Mouse (Mus musculus): Measurements from ENCODE around the gene Tmcc1. TPM values are rescaled to one million over a fixed set of nuclear protein-coding genes. Genes with fewer than 3 reads are reported as not detected.
A peak's percentile ranks its signal among the peaks of the same experiment; 100 is the strongest.

Tmcc1 gene
- polyA plus RNA-seq, 1 experiment from 2014 or later, result 11.8 TPM

DNA sequence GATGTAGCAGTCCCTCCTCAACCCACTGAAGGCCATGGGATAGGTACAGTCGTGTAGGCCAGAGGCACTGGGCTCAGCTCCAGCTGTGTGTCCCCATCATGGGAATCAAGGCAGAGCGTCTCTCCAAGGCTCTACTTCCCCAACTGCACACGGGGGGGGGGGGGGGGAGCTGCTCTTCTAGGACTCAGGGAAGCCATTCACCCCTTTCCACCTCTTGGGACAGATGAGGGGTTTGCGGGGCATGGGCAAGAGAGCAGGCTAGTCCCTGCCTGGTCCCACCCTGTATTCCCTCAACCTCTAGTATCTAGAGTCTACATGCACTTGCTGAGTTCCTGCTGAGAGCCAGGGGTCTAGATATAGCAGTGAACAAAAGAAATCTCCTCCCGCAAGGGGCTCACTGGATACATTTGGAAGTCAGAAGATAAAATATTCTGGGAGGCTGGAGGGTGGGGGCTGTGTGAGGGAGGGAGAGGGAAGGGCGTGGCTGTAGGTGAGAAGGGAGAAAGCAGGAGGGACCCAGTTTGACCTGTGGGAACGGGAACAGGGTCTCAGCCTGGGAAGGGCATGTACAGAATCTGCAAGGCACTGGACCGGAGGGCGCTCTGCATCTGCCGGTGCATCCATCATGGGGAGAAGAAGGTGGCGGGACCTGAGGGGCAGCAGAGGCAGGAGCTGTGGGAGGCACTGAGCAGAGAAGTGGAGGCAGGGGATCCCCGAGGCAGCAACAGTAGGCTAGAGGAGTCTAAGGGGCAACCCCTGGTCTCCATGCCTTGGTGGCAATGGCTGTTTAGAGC is 190.8 kb downstream of the Tmcc1 start:
- H3K4me2 ChIP-seq (ENCODE audit: low read length), result no peak overlapping the region
- no peak overlapping the region for H3K27ac ChIP-seq (ENCODE audit: low read depth)
- peaks cover 17% of the 10 kb centered on the region for H3K4me1 ChIP-seq (replicated peaks; ENCODE audit: control insufficient read depth, insufficient read depth, low read length)
- H3K27me3 ChIP-seq (replicated peaks; ENCODE audit: control insufficient read depth, insufficient read depth, low read length), result no peaks in the 10 kb centered on the region
- DNase-seq (ENCODE audit: low spot score), result no peak
- no peaks in the 10 kb centered on the region for H3K9me3 ChIP-seq (ENCODE audit: control insufficient read depth, low read length)
- WGBS, result 63% methylated on average over 12 of the region's 12 CpGs
- no peak overlapping the region for H3K9ac ChIP-seq (ENCODE audit: low read length)
- no peak overlapping the region for H3K4me3 ChIP-seq (ENCODE audit: low read depth, low read length)
- H3K36me3 ChIP-seq (ENCODE audit: control insufficient read depth, insufficient read depth, low read length), result no peaks in the 10 kb centered on the region
- ATAC-seq (replicated peaks; ENCODE audit: low FRiP score, low TSS enrichment, low read depth), result no peak

DNA sequence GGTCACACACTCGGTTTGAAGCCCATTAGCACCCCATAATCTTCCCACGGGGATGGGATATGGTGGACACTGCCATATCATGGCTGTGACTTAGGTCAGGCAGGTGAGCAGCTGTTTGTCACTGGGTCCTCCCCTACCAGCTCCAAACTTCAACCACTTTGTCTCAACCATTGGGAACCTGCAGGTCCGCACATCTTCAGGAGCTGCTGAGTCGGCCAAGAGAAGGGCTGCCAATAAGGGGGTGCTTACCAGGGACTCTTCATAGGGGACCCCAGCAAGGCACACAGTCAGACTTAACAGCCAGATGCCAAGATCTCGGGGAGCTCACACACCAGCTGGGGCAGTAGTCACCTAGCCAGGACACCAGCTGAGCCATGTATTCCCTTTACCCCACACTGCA is 192.4 kb downstream of the Tmcc1 start:
- Histone ChIP-seq H3K27ac (ENCODE audit: low read depth) (no peak overlapping the region), H3K4me3 (ENCODE audit: low read depth, low read length) (no peak overlapping the region), H3K27me3 (replicated peaks; ENCODE audit: control insufficient read depth, insufficient read depth, low read length) (no peaks in the 10 kb centered on the region), H3K36me3 (ENCODE audit: control insufficient read depth, insufficient read depth, low read length) (no peaks in the 10 kb centered on the region), H3K9me3 (ENCODE audit: control insufficient read depth, low read length) (no peaks in the 10 kb centered on the region), H3K4me1 (replicated peaks; ENCODE audit: control insufficient read depth, insufficient read depth, low read length) (peaks cover 30% of the 10 kb centered on the region), H3K9ac (ENCODE audit: low read length) (no peak overlapping the region), H3K4me2 (ENCODE audit: low read length) (no peak overlapping the region)
- ATAC-seq (replicated peaks; ENCODE audit: low FRiP score, low TSS enrichment, low read depth) (no peak), DNase-seq (ENCODE audit: low spot score) (no peak)
- WGBS, result 78% methylated on average over 5 of the region's 5 CpGs

DNA sequence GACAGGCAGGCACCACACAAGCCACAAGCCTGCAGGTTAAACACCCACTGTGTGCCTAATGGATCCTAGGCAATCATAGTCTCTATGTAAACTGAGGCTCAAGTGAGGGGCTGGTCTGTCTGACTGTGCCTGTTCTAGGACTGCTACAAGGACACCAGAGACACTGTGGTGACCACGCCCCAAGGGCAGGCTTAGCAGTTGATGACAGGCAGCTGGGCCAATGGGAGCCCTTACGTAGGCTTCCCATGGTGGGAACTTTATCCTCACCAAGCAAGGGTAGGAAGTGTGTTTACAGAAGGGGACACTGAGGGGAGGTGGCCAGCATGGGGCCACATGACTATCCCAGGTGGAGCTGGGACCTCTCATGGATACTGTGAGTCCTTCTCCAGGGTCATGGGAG is 194.1 kb downstream of the Tmcc1 start:
- WGBS, result 83% methylated on average over 2 of the region's 2 CpGs
- Histone ChIP-seq H3K36me3 (ENCODE audit: control insufficient read depth, insufficient read depth, low read length) (no peaks in the 10 kb centered on the region), H3K4me1 (replicated peaks; ENCODE audit: control insufficient read depth, insufficient read depth, low read length) (peaks cover 31% of the 10 kb centered on the region), H3K4me3 (ENCODE audit: low read depth, low read length) (no peak overlapping the region), H3K9ac (ENCODE audit: low read length) (no peak overlapping the region), H3K27ac (ENCODE audit: low read depth) (no peak overlapping the region), H3K9me3 (ENCODE audit: control insufficient read depth, low read length) (no peaks in the 10 kb centered on the region), H3K27me3 (replicated peaks; ENCODE audit: control insufficient read depth, insufficient read depth, low read length) (peaks cover 1% of the 10 kb centered on the region; the same call in 1 of the 2 replicates), H3K4me2 (ENCODE audit: low read length) (no peak overlapping the region)
- DNase-seq (ENCODE audit: low spot score), result no peak
- ATAC-seq (replicated peaks; ENCODE audit: low FRiP score, low TSS enrichment, low read depth), result no peak

DNA sequence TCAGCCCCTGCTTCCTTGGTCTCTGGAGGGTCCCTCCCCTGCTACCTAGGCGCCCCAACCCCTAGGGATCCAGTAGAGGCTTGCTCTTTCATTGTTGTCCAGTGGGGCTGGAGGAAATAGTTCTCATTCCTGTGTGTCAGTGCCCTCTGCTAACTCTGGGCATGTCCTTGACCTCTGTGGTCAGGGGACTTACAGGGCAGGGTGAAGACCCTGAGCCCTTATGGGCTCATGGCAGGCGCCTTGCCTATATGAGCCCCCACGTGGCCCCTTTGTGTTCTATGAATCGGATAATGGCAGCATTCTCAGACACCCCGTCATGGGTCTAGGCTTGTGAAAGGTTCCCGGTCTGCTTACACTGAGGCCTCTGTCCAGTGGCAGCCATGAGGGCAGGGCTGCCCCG is 194.5 kb downstream of the Tmcc1 start:
- Histone ChIP-seq H3K27ac (ENCODE audit: low read depth) (no peak overlapping the region), H3K36me3 (ENCODE audit: control insufficient read depth, insufficient read depth, low read length) (no peaks in the 10 kb centered on the region), H3K4me3 (ENCODE audit: low read depth, low read length) (no peak overlapping the region), H3K4me2 (ENCODE audit: low read length) (no peak overlapping the region), H3K9ac (ENCODE audit: low read length) (no peak overlapping the region), H3K4me1 (replicated peaks; ENCODE audit: control insufficient read depth, insufficient read depth, low read length) (peaks cover 31% of the 10 kb centered on the region), H3K27me3 (replicated peaks; ENCODE audit: control insufficient read depth, insufficient read depth, low read length) (peaks cover 6% of the 10 kb centered on the region), H3K9me3 (ENCODE audit: control insufficient read depth, low read length) (no peaks in the 10 kb centered on the region)
- 80% methylated on average over 7 of the region's 7 CpGs for WGBS
- ATAC-seq (replicated peaks; ENCODE audit: low FRiP score, low TSS enrichment, low read depth), result no peak
- no peak for DNase-seq (ENCODE audit: low spot score)

DNA sequence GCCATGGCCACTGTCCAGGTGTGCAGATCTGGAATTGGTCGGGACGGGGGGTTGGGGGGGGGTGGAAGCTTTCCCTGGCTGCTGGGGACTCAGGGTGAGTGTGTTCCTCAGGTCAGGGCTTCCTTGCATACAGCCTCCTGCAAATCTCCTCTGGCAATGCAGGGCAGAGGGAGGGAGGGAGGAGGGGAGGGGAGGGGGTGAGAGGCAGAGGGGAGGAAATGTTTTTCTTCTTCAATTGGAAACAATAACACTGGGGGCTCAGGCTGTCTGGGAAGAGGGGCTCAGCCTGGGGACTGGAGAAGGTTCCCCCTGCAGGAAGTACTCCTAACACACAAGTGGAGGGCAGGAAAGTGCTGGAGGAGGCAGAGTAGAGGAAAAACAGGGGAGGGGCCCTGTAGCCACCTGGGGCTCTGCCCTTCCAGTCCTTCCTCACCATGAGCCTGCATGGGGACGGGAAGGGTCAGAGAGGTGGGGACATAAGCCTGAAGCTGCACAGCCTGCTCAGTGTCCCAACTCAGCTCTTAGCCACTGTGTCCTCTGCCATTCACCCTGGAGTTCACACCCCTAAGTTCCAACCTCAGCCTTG is 195.5 kb downstream of the Tmcc1 start:
- Histone ChIP-seq H3K4me3 (ENCODE audit: low read depth, low read length) (no peak overlapping the region), H3K4me1 (replicated peaks; ENCODE audit: control insufficient read depth, insufficient read depth, low read length) (peaks cover 37% of the 10 kb centered on the region), H3K4me2 (ENCODE audit: low read length) (no peak overlapping the region), H3K9me3 (ENCODE audit: control insufficient read depth, low read length) (no peaks in the 10 kb centered on the region), H3K27me3 (replicated peaks; ENCODE audit: control insufficient read depth, insufficient read depth, low read length) (peaks cover 15% of the 10 kb centered on the region), H3K36me3 (ENCODE audit: control insufficient read depth, insufficient read depth, low read length) (no peaks in the 10 kb centered on the region), H3K27ac (ENCODE audit: low read depth) (peak overlapping the region; percentile 49; the same call in 1 of the 2 replicates), H3K9ac (ENCODE audit: low read length) (no peak overlapping the region)
- DNase-seq (ENCODE audit: low spot score) (no peak), ATAC-seq (replicated peaks; ENCODE audit: low FRiP score, low TSS enrichment, low read depth) (no peak)
- WGBS, result 9% methylated on average over 3 of the region's 3 CpGs

DNA sequence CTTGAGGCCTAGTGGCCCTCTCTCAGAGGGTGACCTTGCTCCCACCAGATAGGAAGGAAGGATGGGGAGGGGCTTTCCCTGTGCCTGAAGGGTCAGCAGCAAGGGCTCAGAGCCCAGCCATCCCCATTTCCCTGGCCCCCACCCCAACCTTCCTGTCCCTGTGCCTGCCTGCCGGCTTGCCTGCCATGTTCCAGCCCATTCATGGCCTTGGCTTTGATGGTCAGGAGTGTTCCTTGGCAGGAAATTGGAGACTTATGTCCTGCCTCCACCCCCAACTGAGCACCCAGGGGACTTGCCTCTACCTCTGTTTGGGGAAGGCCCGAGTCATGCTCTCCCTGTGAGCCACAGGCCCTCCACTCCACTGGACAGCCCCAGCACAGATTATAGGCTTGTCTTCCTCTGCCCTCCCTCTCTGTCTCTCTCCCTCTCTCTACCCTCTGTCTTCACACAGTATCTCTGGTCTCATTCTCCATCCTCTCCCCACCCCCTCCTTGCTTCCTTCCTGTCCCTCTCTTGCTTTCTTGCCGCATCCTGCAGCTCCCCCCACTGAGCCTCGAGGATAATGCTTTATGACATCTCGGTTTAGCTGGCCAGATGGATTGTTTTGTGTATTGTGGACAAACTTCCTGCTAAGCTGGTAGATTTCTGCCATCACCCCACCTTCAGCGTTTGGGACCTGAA is 197.0 kb downstream of the Tmcc1 start:
- ATAC-seq (replicated peaks; ENCODE audit: low FRiP score, low TSS enrichment, low read depth) (no peak), DNase-seq (ENCODE audit: low spot score) (no peak)
- H3K9ac ChIP-seq (ENCODE audit: low read length), result no peak overlapping the region
- H3K36me3 ChIP-seq (ENCODE audit: control insufficient read depth, insufficient read depth, low read length), result no peaks in the 10 kb centered on the region
- H3K4me2 ChIP-seq (ENCODE audit: low read length), result no peak overlapping the region
- peaks cover 42% of the 10 kb centered on the region for H3K4me1 ChIP-seq (replicated peaks; ENCODE audit: control insufficient read depth, insufficient read depth, low read length)
- H3K27me3 ChIP-seq (replicated peaks; ENCODE audit: control insufficient read depth, insufficient read depth, low read length), result peaks cover 20% of the 10 kb centered on the region
- no peak overlapping the region for H3K4me3 ChIP-seq (ENCODE audit: low read depth, low read length)
- 30% methylated on average over 6 of the region's 6 CpGs for WGBS
- H3K9me3 ChIP-seq (ENCODE audit: control insufficient read depth, low read length), result no peaks in the 10 kb centered on the region
- peak overlapping the region; percentile 79 for H3K27ac ChIP-seq (ENCODE audit: low read depth)

DNA sequence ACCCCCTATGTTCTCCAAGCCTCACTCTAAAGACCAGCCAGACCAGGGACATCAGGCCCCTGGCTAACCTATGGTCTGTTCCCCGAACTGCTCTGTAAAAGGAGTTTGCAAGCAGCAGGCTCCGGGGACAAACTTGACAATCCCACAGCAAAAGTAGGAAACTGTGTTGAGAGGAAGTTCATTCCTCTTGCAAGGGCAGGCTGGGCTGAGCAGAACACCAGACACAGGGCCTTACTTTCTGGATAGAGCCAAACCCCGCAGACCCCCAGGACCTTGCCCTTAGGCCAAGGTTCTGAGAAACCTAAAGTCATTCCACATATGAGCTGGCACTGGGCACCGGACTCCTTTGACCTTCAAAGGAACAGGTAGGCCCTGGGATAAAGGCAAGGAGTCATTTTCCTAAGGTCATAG is 197.8 kb downstream of the Tmcc1 start:
- H3K4me1 ChIP-seq (replicated peaks; ENCODE audit: control insufficient read depth, insufficient read depth, low read length), result peaks cover 42% of the 10 kb centered on the region
- H3K27ac ChIP-seq (ENCODE audit: low read depth), result peak overlapping the region; percentile 79
- peak overlapping the region; percentile 62; the same call in 1 of the 2 replicates for H3K4me3 ChIP-seq (ENCODE audit: low read depth, low read length)
- peaks cover 20% of the 10 kb centered on the region for H3K27me3 ChIP-seq (replicated peaks; ENCODE audit: control insufficient read depth, insufficient read depth, low read length)
- peak overlapping the region; percentile 93 for H3K4me2 ChIP-seq (ENCODE audit: low read length)
- no peak for ATAC-seq (replicated peaks; ENCODE audit: low FRiP score, low TSS enrichment, low read depth)
- 56% methylated on average over 4 of the region's 4 CpGs for WGBS
- H3K9me3 ChIP-seq (ENCODE audit: control insufficient read depth, low read length), result no peaks in the 10 kb centered on the region
- no peak overlapping the region for H3K9ac ChIP-seq (ENCODE audit: low read length)
- no peaks in the 10 kb centered on the region for H3K36me3 ChIP-seq (ENCODE audit: control insufficient read depth, insufficient read depth, low read length)
- DNase-seq (ENCODE audit: low spot score), result no peak

DNA sequence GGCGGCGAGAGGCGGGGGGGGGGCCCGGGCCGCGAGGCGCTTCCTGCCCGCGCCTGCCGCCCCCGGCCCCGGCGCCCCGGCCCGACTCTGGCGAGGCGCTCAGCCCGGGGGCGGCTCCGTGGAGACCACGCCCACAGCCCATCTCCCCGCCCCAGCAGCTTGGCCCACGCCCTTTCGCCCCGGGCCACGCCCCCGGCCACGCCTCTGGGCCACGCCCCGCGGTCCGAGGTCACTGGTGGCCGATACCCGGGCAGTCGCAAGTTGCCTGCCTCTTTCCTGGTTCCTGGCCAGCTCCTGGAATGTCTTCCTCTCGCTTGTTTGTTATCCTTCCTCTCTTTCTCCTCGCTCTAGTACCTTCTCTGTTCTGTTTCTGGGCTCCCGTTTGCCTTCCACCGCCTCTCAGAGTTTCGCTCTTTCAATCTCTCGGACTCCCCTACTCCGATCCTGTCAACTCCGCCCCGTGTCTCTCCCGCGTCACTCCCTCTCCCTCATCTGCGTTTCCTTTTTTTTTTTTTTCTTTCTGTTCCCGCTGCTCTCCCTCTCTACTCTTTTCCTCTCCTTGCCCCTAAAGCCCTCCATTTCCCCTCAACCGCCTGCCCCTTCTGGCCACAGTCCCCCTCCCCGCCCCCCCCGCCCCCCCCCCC is 198.3 kb downstream of the Tmcc1 start, which contains the start of gene Plxnd1:
Gene Plxnd1 (minus strand): TSS at position 129 of the 644 bp plus-strand sequence.
- under 1% methylated on average over 27 of the region's 51 CpGs for WGBS
- H3K4me3 ChIP-seq (ENCODE audit: low read depth, low read length), result peak within 1 kb of the TSS; percentile 62
- DNase-seq (ENCODE audit: low spot score) (peak; percentile 97), ATAC-seq (replicated peaks; ENCODE audit: low FRiP score, low TSS enrichment, low read depth) (peak; percentile 82)
- no peaks in the 10 kb centered on the region for H3K9me3 ChIP-seq (ENCODE audit: control insufficient read depth, low read length)
- H3K9ac ChIP-seq (ENCODE audit: low read length), result peak within 1 kb of the TSS; percentile 60
- peaks cover 20% of the 10 kb centered on the region for H3K27me3 ChIP-seq (replicated peaks; ENCODE audit: control insufficient read depth, insufficient read depth, low read length)
- H3K36me3 ChIP-seq (ENCODE audit: control insufficient read depth, insufficient read depth, low read length), result no peaks in the 10 kb centered on the region
- peak within 1 kb of the TSS; percentile 93 for H3K4me2 ChIP-seq (ENCODE audit: low read length)
- peaks cover 42% of the 10 kb centered on the region for H3K4me1 ChIP-seq (replicated peaks; ENCODE audit: control insufficient read depth, insufficient read depth, low read length)
- H3K27ac ChIP-seq (ENCODE audit: low read depth), result peak within 1 kb of the TSS; percentile 79

Data from intestine, embryonic 14.5 days (tissue).